In the genomic region with DNA sequence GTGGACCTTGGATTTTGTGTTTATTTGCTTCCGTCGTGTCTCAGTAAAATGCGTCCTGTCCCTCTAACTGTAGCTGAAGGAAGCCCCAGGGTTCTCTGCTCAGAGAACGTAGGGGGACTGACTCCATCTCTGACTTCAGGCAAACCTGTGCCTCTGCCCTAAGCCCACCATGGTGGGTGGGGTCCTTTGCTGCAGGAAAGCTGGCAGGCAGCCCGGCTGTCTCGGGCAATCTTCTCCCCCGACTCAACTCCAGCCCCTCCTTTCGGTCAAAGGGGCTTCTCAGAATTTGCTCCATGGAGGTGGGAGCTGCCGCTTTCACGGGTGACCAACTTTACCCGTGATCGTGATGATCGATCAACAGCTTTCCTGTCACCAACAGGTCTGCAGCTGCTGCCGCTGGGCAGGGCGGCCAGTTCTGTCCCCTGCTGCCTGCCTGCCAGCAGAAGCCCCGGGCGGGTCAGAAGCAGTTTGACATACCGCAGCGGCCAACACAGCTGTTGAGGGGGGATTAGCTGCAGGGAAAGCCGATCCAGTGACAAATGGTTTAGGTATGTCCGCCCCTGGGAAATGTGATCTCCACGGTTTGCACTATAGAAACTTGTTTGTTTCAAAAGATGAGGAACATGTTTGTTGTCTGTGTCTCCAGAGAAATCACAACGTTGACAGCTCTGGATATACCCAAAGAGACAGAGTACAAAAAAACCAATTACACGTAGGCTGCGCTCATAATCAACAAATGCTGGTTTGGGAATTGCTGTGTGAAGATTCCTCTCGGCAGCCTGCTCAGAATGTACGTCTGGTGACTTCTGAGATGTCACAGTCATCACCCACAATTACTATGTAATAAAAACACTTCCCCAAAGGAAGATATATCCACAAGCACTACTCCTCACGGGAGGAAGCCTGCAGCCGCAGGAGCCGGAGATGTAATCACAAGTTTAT, we compare ENCODE assay signal across 8 mouse cellular contexts.
A peak's percentile ranks its signal among the peaks of the same experiment; 100 is the strongest.
DNase-seq lines count a peak whose midpoint lies in the region; ATAC-seq lines count a peak whose summit lies in the region.

No protein-coding gene starts in this region.

- H3K9ac ChIP-seq in embryonic facial prominence, embryonic 11.5 days (replicated peaks; ENCODE audit: low read length): peak overlapping the region; percentile 30
- H3K9ac ChIP-seq in liver, embryonic 11.5 days (ENCODE audit: low read depth, low read length): peak overlapping the region; percentile 35; the same call in 1 of the 2 replicates

- H3K27me3 ChIP-seq in embryonic facial prominence, embryonic 11.5 days (ENCODE audit: control insufficient read depth, insufficient read depth, low read length): no peaks in the 10 kb centered on the region
- H3K27me3 ChIP-seq in liver, embryonic 11.5 days (replicated peaks; ENCODE audit: control insufficient read depth, insufficient read depth, low read length): no peaks in the 10 kb centered on the region

- ATAC-seq in embryonic facial prominence, embryonic 11.5 days (replicated peaks; ENCODE audit: insufficient number of reproducible peaks, low FRiP score, low TSS enrichment, low read depth): peak; percentile 77
- no peak for ATAC-seq in liver, embryonic 11.5 days (replicated peaks; ENCODE audit: low FRiP score)

- no peaks in the 10 kb centered on the region for H3K9me3 ChIP-seq in embryonic facial prominence, embryonic 11.5 days (replicated peaks; ENCODE audit: control insufficient read depth, low read length)
- H3K9me3 ChIP-seq in liver, embryonic 11.5 days (ENCODE audit: control insufficient read depth, low read length): no peaks in the 10 kb centered on the region

- H3K4me1 ChIP-seq in embryonic facial prominence, embryonic 11.5 days (ENCODE audit: control insufficient read depth, insufficient read depth, low read length): peaks cover 5% of the 10 kb centered on the region
- H3K4me1 ChIP-seq in liver, embryonic 11.5 days (replicated peaks; ENCODE audit: control insufficient read depth, insufficient read depth, low read length): peaks cover 17% of the 10 kb centered on the region

- peak; percentile 18 for DNase-seq in gastrocnemius, adult 18-20 months (ENCODE audit: low spot score)
- no peak for DNase-seq in gastrocnemius, adult 8-10 months (ENCODE audit: low spot score in 2 of 2)
- DNase-seq in embryonic facial prominence, embryonic 11.5 days (ENCODE audit: low spot score): peak; percentile 83
- DNase-seq in heart, postnatal 36 days: peak; percentile 1 to 7
- peak; percentile 54 for DNase-seq in liver, embryonic 11.5 days (ENCODE audit: low spot score)
- DNase-seq in skeletal muscle tissue, adult 2 months (ENCODE audit: low read depth, low spot score): peak; percentile 32
- no peak for DNase-seq in thymus, postnatal 14 days
- no peak for DNase-seq in MN1 (ENCODE audit: low spot score)

- peak overlapping the region; percentile 25; the same call in 1 of the 2 replicates for H3K4me3 ChIP-seq in embryonic facial prominence, embryonic 11.5 days (ENCODE audit: low read depth, low read length)
- H3K4me3 ChIP-seq in liver, embryonic 11.5 days (ENCODE audit: low read depth, low read length): 0 out of 2 replicates have a peak overlapping the region, but pooled peaks have one; percentile 25

- WGBS in embryonic facial prominence, embryonic 11.5 days: 10% methylated on average over 30 of the region's 30 CpGs
- WGBS in liver, embryonic 11.5 days: 19% methylated on average over 30 of the region's 30 CpGs

- intact Hi-C loops in heart, postnatal 36 days (cut with DNase I): no loop called here

- H3K27ac ChIP-seq in embryonic facial prominence, embryonic 11.5 days (replicated peaks; ENCODE audit: low read depth, low read length): peak overlapping the region; percentile 71; the same call in 1 of the 2 replicates
- peak overlapping the region; percentile 64 for H3K27ac ChIP-seq in liver, embryonic 11.5 days (ENCODE audit: low read depth, low read length)

- H3K4me2 ChIP-seq in embryonic facial prominence, embryonic 11.5 days (ENCODE audit: low read depth, low read length): peak overlapping the region; percentile 46
- H3K4me2 ChIP-seq in liver, embryonic 11.5 days: peak overlapping the region; percentile 51

- no peaks in the 10 kb centered on the region for H3K36me3 ChIP-seq in embryonic facial prominence, embryonic 11.5 days (replicated peaks; ENCODE audit: control insufficient read depth, insufficient read depth, low read depth, low read length)
- no peaks in the 10 kb centered on the region for H3K36me3 ChIP-seq in liver, embryonic 11.5 days (ENCODE audit: control insufficient read depth, insufficient read depth, low read length)

Comparison
In these comparisons a context has a peak if more than half of its experiments do, and no peak if none do; other contexts are left out.
1. DNase-seq: peak in gastrocnemius, adult 18-20 months (single experiment), embryonic facial prominence, embryonic 11.5 days (single experiment), heart, postnatal 36 days (2 of 2), liver, embryonic 11.5 days (single experiment) and skeletal muscle tissue, adult 2 months (single experiment); none in gastrocnemius, adult 8-10 months (0 of 2), thymus, postnatal 14 days (single experiment) and MN1 (single experiment).